Mouse (Mus musculus) embryo, embryonic 11.5 days (tissue): Measurements from ENCODE around the gene Asb16.
A peak's percentile ranks its signal among the peaks of the same experiment; 100 is the strongest.
"Not testable (repeated sequence)": the region's sequence is repeated elsewhere in the genome, so short reads cannot be mapped to it uniquely, and the experiment has no call there.

Source experiments
- DNase-seq: peaks from one replicate; pipeline ENCODE4 v3.0.0-alpha.2; 2012; ENCODE audit warnings: low read depth, low spot score

Asb16 gene

GRCm38 (mm10) chr11:102241874-102242273 lies 26.7 kb upstream of the Asb16 start:
- no peak for DNase-seq

- no peak for DNase-seq
These were observed 23.6 kb upstream of the Asb16 start for GRCm38 (mm10) chr11:102244926-102245449.

- no peak for DNase-seq
These were observed 22.8 kb upstream of the Asb16 start for GRCm38 (mm10) chr11:102245581-102246272.

GRCm38 (mm10) chr11:102246273-102246635 lies 22.3 kb upstream of the Asb16 start:
- no peak for DNase-seq

GRCm38 (mm10) chr11:102246871-102247270 lies 21.7 kb upstream of the Asb16 start:
- DNase-seq = no peak

- peak; percentile 96 for DNase-seq
These were observed 19.8 kb upstream of the Asb16 start, which contains the start of gene BC030867 for GRCm38 (mm10) chr11:102248630-102249230. TSS of gene BC030867 (plus strand) at chr11:102248882.

- no peak for DNase-seq
These were observed 19.0 kb upstream of the Asb16 start for GRCm38 (mm10) chr11:102249351-102250090.

GRCm38 (mm10) chr11:102257514-102257913 lies 11.0 kb upstream of the Asb16 start:
- no peak for DNase-seq

- no peak for DNase-seq
These were observed 10.4 kb upstream of the Asb16 start for GRCm38 (mm10) chr11:102258095-102258494.

- no peak for DNase-seq
These were observed 10.0 kb upstream of the Asb16 start for GRCm38 (mm10) chr11:102258521-102258920.

GRCm38 (mm10) chr11:102263211-102263610 lies 5.3 kb upstream of the Asb16 start:
- DNase-seq = no peak

GRCm38 (mm10) chr11:102265816-102266215 lies 2.7 kb upstream of the Asb16 start:
- no peak for DNase-seq

GRCm38 (mm10) chr11:102266631-102267355 lies 1.8 kb upstream of the Asb16 start:
- no peak for DNase-seq

GRCm38 (mm10) chr11:102267480-102267879 lies 1.1 kb upstream of the Asb16 start:
- DNase-seq = peak; percentile 58

- no peak for DNase-seq
These were observed 7.9 kb downstream of the Asb16 start for GRCm38 (mm10) chr11:102276411-102276915.

GRCm38 (mm10) chr11:102277754-102278153 lies 9.2 kb downstream of the Asb16 start:
- no peak for DNase-seq

- no peak for DNase-seq
These were observed 11.1 kb downstream of the Asb16 start for GRCm38 (mm10) chr11:102279595-102279994.

GRCm38 (mm10) chr11:102280267-102280666 lies 11.7 kb downstream of the Asb16 start:
- DNase-seq = not testable (repeated sequence)

- DNase-seq = no peak
These were observed 15.4 kb downstream of the Asb16 start for GRCm38 (mm10) chr11:102283922-102284321.

GRCm38 (mm10) chr11:102284501-102285094 lies 16.1 kb downstream of the Asb16 start, which contains the start of gene Tmub2:
TSS of gene Tmub2 (plus strand) at chr11:102284931.
- DNase-seq = peak; percentile 99
